Mouse (Mus musculus) heart, postnatal 10 days (tissue): ENCODE data around the gene Abcb9. TPM values are rescaled to one million over a fixed set of nuclear protein-coding genes. Genes with fewer than 3 reads are reported as not detected.
"Not testable (repeated sequence)": the region's sequence is repeated elsewhere in the genome, so short reads cannot be mapped to it uniquely, and the experiment has no call there.

Experiments
- DNase-seq, 2 experiments: peaks; one replicate each; pipeline ENCODE4 v3.0.0; 2021
- intact Hi-C: fragments of 180-260 bp; cut with DNase I; formaldehyde crosslinking; loops from one replicate; pipeline ENCODE4 v1.15.1; 2025
- total RNA-seq, 2 experiments: library from RNA; stranded (reverse); gene quantifications; 2 replicates each; pipeline ENCODE4 v1.2.3; 2021

Abcb9 gene
- total RNA-seq, 2 experiments from 2014 or later, result 6.5 to 6.7 TPM

- intact Hi-C loops, result no loop called here
These were observed 25.9 kb downstream of the Abcb9 start for GRCm38 (mm10) chr5:124069657-124070056.

DNA sequence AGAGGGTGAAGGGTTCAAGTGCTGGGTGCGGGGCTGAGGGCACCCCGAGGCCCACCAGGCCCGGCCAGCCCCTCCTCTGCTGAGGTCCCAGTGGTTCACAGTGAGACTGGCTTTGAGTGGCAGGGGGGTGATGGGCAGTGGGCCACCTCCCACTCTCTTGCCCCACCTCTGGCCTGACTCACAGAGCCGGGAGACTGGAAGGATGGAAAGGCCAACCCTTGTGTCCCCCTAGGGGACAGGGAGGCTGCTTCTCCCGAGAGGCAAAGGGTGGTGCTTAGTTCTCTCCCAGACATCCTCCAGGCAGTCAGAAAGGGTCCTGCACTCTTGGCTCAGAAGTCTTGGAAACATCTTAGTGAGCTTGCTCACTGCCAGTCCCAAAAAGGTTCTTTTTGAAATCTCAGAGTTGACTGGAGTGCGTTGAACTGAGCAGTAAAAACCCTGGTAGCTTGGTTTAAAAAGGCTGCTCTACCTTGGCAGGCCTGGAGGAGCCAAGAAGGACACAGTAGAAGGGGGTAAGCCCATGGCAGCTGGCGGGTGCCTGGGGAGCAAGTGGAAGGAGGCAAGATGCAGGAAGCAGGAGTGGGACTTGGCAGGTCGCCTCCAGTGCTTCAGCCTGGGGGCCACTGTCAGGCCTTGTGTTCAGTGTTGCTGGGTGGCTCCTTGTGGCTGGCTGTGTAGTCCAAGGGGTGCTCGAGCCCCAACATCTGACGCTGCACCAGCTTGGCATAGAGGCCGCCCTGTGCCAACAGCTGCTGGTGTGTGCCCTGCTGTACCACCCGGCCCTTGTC lies 33.4 kb downstream of the Abcb9 start:
- intact Hi-C loops, result no loop called here
- DNase-seq, result peak in 1 of 2 experiments; percentile 43

More at GRCm38 (mm10) chr5:124069657-124070056, 25.9 kb downstream of the Abcb9 start:
- DNase-seq, result no peak

GRCm38 (mm10) chr5:124059677-124060076 lies 35.9 kb downstream of the Abcb9 start:
- peak; percentile 47 to 50 for DNase-seq
- intact Hi-C loops, result no loop called here

GRCm38 (mm10) chr5:124058749-124059148 lies 36.8 kb downstream of the Abcb9 start:
- intact Hi-C loops, result no loop called here

GRCm38 (mm10) chr5:124056956-124057355 lies 38.6 kb downstream of the Abcb9 start:
- intact Hi-C loops, result no loop called here
- no peak for DNase-seq

More at GRCm38 (mm10) chr5:124058749-124059148, 36.8 kb downstream of the Abcb9 start:
- DNase-seq, result no peak

GRCm38 (mm10) chr5:124056219-124056618 lies 39.4 kb downstream of the Abcb9 start:
- intact Hi-C loops, result no loop called here
- DNase-seq, result no peak

GRCm38 (mm10) chr5:124052641-124053040 lies 43.0 kb downstream of the Abcb9 start:
- intact Hi-C loops, DNase-seq: not testable (repeated sequence)

DNA sequence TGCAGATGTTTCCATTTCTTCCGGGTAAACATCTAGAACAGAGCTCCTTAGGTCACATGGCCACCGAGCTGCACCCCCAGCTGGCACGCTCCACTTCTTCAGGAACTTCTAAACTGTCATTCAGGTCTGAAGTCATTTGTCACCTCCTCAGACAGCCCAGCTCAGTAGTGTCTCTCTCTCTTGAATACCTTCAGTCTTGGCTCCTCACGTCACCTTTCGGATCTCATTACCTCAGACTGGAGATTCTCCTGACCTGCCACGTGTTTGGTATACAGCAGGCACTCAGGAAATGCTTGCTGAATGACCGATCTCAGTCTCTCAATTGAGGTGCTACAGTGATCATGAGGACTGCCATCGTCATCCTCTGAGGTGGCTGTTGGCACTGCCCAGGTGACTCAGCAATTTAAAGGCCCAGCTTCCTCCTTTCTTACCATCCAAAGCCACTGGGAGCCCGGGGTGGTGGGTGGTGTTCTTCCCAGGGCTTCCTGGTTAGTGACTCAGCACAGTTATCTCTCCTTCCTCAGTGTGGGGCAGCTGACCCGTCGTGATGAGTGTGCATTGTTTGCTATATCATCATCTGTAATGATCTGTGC lies 43.6 kb downstream of the Abcb9 start:
- intact Hi-C loops, result no loop called here
- no peak for DNase-seq

- intact Hi-C loops, result no loop called here
- peak; percentile 48 to 52 for DNase-seq
These were observed 45.2 kb downstream of the Abcb9 start for GRCm38 (mm10) chr5:124050095-124051050.

DNA sequence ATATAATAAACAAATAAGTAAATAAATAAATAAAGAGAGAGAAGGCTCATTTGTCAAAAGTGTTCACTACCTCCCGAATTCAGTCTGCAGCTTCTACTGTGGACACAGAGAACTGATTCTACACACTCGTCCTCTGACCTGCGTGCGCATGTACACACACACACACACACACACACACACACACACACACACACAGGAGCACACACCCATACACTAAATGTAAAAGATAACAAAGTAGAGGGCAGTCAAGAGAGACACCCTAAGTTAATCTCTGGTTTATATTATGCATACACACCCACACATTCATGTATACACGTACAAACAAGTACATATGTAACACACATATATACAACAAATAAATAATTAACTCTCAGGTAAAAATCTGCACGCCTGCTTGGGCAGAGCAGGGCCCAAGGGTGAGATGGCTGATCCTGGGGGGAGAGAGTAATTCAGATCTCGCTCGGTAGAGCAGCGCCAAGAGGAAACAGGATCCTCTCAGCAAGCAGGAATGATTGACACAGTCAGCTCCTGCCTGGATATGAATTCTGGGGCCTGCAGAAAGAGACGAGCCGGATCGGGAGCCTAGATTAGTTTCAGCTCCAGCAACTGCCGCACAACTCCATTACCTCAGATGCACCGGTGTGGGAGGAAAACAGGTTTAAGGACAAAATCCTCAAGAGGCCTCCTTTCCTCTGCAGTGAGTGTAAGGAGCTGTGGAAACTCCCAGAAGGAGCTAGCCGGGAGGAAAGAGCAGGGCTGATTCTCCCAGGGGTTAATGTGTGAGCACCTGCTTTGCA lies 46.2 kb downstream of the Abcb9 start:
- DNase-seq, result no peak
- intact Hi-C loops, result no loop called here

GRCm38 (mm10) chr5:124046741-124047401 lies 48.7 kb downstream of the Abcb9 start:
- intact Hi-C loops, result no loop called here
- DNase-seq, result peak in 1 of 2 experiments; percentile 40

- no peak for DNase-seq
- intact Hi-C loops, result no loop called here
These were observed 50.1 kb downstream of the Abcb9 start for GRCm38 (mm10) chr5:124045453-124046010.

DNA sequence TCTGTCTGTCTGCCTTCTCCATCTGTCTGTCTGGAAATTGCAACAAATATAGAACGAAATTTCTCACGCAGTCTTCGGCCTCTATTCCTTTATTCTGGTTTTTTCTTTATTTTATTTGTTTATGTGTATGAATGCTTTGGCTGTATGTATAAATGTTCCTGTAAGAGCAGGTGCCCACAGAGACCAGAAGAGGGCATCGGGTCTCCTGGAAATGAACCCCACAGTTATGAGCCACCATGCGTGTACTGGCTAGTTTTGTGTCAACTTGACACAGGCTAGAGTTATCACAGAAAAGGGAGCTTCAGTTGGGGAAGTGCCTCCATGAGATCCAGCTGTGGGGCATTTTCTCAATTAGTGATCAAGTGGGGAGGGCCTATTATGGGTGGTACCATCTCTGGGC lies 51.6 kb downstream of the Abcb9 start:
- no peak for DNase-seq
- intact Hi-C loops, result loop anchor here (5.0 kb wide), 1 partner anchor 33 kb away; no protein-coding TSS in a partner anchor

DNA sequence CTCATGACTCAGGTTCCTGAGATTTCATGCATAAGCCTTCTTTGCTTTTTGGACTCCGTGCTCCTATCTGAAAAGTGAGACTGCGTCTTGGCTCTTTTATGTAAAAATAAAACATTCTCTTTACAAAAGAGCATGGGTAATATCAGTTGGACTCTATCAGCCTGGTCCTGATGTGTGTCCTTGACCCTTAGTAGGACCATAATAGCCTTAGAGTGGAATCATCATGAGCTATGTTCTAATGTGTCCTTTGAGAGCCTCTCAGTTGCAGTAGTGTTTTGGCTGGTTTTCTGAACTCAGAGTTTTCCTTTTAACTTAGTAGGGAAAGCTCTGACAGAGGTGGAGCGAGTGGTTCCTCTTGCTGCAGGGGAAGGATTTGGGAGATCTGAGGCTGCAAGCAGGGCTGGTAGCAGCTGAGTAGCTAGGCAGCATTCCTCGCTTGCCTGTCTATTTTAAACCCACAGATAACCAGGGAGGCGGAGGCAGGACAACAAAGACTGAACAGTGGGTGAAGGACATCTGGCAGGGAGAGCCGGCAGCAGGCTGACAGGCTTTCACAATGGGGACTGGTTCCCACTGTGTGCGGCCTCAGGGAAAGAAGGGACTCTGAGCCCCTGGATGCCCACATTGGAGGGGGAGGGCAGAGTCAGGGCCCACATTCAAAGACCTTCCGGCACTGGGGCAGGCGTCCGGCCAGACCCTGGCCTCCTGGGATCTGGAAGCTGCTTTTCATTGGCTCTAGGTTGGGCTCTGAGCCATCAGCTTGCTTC lies 52.2 kb downstream of the Abcb9 start:
- intact Hi-C loops, result loop anchor here (5.0 kb wide), 1 partner anchor 34 kb away; no protein-coding TSS in a partner anchor
- peak; percentile 82 to 84 for DNase-seq

DNA sequence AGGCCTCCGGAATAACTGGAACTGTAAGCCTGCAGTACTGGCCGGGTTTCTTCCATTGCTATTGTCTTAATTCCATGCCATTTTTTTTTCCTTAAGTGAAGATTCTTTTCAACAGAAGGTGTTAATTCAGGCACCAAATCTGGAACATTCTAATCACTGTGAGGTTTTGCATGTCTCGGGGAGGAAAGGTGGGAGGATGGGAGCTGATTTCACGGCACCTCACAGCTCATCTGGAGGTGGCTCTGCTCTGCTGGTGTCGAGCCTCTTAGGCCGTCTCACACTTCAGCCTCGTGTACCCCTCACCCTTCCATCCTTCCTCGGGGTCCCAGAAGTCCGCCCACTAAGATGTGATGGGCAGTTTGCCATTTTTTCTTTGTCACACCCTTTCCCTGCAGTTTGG lies 54.5 kb downstream of the Abcb9 start:
- DNase-seq, result no peak
- intact Hi-C loops, result loop anchor here (5.0 kb wide), 1 partner anchor 36 kb away; no protein-coding TSS in a partner anchor

GRCm38 (mm10) chr5:124039602-124040001 lies 56.0 kb downstream of the Abcb9 start:
- no peak for DNase-seq
- intact Hi-C loops, result loop anchor here (5.0 kb wide), 1 partner anchor 38 kb away; no protein-coding TSS in a partner anchor

DNA sequence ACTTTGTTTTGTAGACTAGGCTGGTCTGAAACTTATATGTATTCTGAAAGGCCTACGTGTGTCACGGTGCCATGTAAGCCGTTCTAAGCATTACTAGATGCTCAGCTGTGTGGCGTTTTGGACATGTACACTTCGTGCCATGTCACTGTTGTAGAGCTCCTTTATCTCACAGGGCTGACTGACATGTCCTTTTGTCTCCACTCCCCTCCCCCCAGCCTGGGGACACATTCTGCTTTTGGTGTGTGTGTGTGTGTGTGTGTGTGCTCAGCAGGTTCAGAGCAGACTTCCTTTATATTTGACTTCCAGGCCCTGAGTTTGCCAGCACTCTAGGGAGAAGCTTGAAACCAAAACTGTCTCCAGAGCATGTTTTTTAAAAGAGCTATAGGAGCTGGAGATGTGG lies 58.8 kb downstream of the Abcb9 start:
- DNase-seq, result peak; percentile 53 to 60
- intact Hi-C loops, result no loop called here

- intact Hi-C loops, result no loop called here
- no peak for DNase-seq
These were observed 59.3 kb downstream of the Abcb9 start for GRCm38 (mm10) chr5:124036341-124036740.
